Mouse (Mus musculus) splenic B cell, adult 2 months (primary cell): ENCODE measurements around the gene Ptprg.

ENCODE experiments used
- DNase-seq: peaks from one replicate; pipeline ENCODE4 v3.0.0-alpha.2; 2011; ENCODE audit warnings: low read depth, low spot score
- H3K27me3 ChIP-seq: 2 replicates; pipeline ENCODE4 v1.6.1; 2012; ENCODE audit warnings: mild to moderate bottlenecking, low read length, moderate library complexity, mixed read lengths; ENCODE audit not compliant: control insufficient read depth, poor library complexity, insufficient read depth, severe bottlenecking
- H3K36me3 ChIP-seq: 2 replicates; pipeline ENCODE4 v1.6.1; 2012; ENCODE audit warnings: mild to moderate bottlenecking, low read length, moderate library complexity, mixed read lengths; ENCODE audit not compliant: control insufficient read depth, poor library complexity, insufficient read depth, severe bottlenecking

The Ptprg gene

DNA sequence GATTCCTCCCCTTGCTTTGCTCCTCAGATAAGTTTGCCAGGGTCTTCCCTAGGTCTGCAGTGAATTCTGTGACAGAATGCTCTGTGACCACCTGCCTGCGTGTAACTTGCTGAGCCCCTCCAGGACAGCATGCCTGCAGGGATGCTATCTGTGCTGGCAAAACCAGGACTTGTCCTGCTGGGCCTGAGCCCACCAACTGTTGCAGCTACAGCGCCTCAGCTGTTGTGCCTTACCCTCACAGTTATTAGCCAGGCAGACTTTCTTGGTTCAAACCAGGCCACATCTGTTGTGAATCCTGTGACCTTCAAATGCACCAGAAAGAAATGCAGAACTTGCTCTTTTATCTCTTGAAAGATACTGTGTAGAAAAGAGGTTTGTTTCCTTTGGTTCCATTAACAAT, 151.5 kb downstream of the Ptprg start:
- Histone ChIP-seq H3K36me3 (no peaks in the 10 kb centered on the region), H3K27me3 (no peaks in the 10 kb centered on the region)
- DNase-seq = no peak

GRCm38 (mm10) chr14:11709352-11709751, 156.0 kb downstream of the Ptprg start:
- H3K36me3 ChIP-seq = no peaks in the 10 kb centered on the region
- DNase-seq = no peak
- no peaks in the 10 kb centered on the region for H3K27me3 ChIP-seq

DNA sequence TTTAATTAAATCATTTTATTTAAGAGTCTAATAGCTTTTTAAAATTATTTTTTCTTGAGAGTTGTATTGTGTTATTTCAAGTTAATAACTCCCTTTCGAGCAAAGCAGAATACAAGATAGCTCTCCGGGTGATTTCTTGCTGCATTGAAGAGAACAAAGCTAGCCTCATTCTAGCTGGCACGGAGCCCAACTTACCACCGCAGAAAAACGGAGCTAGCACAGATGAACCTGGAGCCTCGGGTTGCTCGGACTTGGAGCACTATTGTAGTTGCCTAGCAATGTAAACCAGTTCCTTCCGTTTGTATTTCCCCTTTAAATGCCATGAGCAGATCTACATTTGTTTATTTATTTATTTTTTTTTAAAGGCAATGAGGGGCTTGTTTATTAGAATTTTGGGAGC, 156.5 kb downstream of the Ptprg start:
- no peaks in the 10 kb centered on the region for H3K27me3 ChIP-seq
- DNase-seq = no peak

GRCm38 (mm10) chr14:11710410-11711122, 157.2 kb downstream of the Ptprg start:
- H3K27me3 ChIP-seq = no peaks in the 10 kb centered on the region
- DNase-seq = no peak

More for the DNA sequence above, 156.5 kb downstream of the Ptprg start:
- no peaks in the 10 kb centered on the region for H3K36me3 ChIP-seq

GRCm38 (mm10) chr14:11712146-11712545, 158.8 kb downstream of the Ptprg start:
- DNase-seq = no peak
- Histone ChIP-seq H3K27me3 (no peaks in the 10 kb centered on the region), H3K36me3 (no peaks in the 10 kb centered on the region)

More at GRCm38 (mm10) chr14:11710410-11711122, 157.2 kb downstream of the Ptprg start:
- H3K36me3 ChIP-seq = no peaks in the 10 kb centered on the region

DNA sequence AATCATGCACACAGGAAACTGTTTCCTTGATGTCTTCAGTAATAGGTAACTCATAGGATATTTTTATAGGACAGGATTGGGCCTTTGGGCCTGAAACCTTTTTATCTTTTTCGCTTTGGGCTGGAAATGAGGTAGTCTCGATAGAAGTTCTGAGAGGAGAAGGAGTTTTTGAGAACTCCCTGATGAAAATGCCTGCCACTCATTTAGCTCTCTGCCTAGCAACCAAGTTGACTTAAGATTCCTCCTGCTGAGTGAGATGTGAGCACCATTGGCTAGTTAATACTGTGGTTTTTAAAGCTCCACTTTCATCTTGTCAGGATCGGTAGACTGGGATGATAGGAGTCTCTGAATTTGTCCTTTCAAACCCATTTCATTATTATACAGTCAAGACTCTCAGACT, 162.9 kb downstream of the Ptprg start:
- no peak for DNase-seq
- no peaks in the 10 kb centered on the region for H3K27me3 ChIP-seq
- H3K36me3 ChIP-seq = no peaks in the 10 kb centered on the region

- no peaks in the 10 kb centered on the region for H3K27me3 ChIP-seq
- no peak for DNase-seq
- H3K36me3 ChIP-seq = no peaks in the 10 kb centered on the region
Observed at GRCm38 (mm10) chr14:11718201-11718600, 164.9 kb downstream of the Ptprg start.

- H3K27me3 ChIP-seq = no peaks in the 10 kb centered on the region
- no peak for DNase-seq
- no peaks in the 10 kb centered on the region for H3K36me3 ChIP-seq
Observed at GRCm38 (mm10) chr14:11719259-11719658, 165.9 kb downstream of the Ptprg start.

DNA sequence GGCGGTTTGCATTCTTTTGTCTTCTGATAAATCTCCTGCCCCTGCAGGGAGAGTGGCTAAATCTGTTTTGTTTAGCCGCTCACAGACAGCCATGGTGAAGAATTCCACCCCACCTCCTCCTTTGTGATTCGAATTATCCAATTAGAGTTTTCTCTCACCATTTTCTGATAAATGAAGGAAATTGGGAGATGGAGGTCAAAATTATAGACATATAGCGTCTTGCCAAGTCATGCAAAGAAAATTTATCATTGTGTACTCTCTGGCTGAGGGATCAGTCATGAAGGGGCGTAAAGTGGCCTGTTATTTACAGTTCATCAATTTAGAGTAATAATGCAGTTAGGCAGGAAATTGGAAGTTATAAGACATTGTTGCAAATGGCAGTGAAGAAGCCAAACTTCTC, 168.8 kb downstream of the Ptprg start:
- DNase-seq = no peak
- Histone ChIP-seq H3K36me3 (no peaks in the 10 kb centered on the region), H3K27me3 (no peaks in the 10 kb centered on the region)

DNA sequence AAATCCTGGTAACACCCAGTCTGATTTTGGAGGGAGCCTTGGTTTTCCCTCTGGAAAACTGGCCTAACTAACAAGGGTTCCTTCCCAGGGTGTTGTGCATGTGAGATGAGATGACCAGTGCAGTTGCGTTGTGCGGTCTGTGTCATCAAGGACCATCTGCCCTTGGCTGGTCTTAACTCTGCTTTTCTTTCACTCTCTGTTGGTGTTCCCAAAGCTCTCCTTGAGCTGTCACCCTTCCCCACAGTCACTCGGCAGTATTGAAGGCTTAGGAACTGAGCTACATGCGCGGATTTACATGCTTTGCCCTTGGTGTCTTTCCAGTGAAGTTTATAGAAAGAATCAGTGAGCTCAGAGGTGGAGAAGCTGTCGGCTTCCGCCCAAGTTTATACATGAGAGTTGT, 170.5 kb downstream of the Ptprg start:
- no peak for DNase-seq
- Histone ChIP-seq H3K27me3 (no peaks in the 10 kb centered on the region), H3K36me3 (no peaks in the 10 kb centered on the region)

DNA sequence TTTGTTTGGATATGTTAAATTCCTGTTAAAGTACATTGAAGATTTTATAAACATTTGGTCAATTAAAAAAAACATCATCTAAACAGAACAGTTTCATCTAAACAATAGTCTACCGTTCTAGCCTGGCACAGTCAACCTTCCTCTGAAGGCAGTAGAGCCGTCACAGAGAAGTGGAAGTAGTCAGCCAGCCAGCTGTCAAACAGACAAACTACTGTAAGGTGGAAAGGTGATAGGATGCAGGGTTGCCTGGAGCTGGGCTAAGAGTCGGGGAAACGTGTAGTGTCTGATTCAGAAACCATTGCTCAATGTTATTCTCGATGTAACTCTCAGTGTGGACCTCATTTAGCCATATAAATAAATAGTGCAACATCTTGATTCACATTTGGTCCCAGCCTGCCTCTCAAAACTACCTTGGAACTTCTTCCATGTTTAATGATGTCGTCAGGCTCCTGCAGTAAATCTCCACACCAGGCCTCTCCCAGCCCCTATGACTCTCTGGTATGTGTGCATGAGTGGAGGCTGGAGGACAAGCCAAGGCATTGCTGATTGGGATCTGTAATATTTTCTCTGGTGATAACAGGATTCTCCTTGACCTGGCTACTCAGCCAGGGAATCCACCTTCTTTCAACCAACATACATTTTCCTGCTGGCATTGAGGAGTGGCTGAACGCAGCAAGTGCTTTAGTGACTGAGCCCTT, 178.0 kb downstream of the Ptprg start:
- DNase-seq = no peak
- H3K36me3 ChIP-seq = no peaks in the 10 kb centered on the region
- no peaks in the 10 kb centered on the region; the same call in 1 of the 2 replicates for H3K27me3 ChIP-seq

GRCm38 (mm10) chr14:11732376-11732775, 179.0 kb downstream of the Ptprg start:
- Histone ChIP-seq H3K27me3 (no peaks in the 10 kb centered on the region; the same call in 1 of the 2 replicates), H3K36me3 (no peaks in the 10 kb centered on the region)
- no peak for DNase-seq

DNA sequence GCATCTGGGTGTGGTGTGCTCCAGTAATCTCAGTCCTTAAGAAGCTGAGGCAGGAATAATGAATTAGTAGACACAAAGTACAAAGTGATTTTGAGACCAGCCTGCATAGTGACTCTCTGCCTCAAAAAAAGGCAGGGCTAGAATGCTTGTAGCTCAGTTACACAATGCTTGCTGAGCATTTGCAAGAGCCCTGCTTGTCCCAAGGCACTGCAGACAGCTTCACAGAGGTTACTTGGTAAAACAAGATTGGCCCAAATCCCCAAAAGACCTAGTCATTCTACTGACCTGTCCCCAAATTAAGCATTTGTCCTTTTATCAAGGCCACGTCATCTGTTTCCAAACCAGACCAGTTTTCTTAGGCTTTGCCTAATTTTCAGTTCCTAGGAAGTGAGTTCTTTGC, 190.4 kb downstream of the Ptprg start:
- Histone ChIP-seq H3K36me3 (no peaks in the 10 kb centered on the region), H3K27me3 (no peaks in the 10 kb centered on the region)
- no peak for DNase-seq

- DNase-seq = no peak
- no peaks in the 10 kb centered on the region for H3K27me3 ChIP-seq
- H3K36me3 ChIP-seq = no peaks in the 10 kb centered on the region
Observed at GRCm38 (mm10) chr14:11752678-11753077, 199.3 kb downstream of the Ptprg start.

DNA sequence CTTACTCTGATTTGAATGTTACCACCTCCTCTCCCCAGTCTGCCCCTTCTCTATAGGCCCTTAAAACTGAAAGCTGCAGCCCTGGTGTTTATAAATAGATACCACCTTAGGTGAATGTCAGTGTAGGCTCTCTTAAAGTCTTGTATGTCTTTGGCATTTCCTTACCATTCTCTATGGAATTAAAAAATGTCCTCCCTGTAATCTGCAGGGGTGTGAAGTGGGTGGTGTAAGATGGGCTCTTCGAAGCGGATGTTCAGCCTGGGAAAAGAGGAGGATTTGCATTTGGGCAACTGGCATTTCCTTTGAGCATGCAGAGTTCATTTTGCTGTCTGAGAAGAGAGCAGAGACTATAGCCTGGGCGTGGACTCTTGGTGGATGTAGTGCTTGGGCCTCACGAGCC, 201.3 kb downstream of the Ptprg start:
- no peak for DNase-seq
- H3K36me3 ChIP-seq = no peaks in the 10 kb centered on the region
- H3K27me3 ChIP-seq = no peaks in the 10 kb centered on the region
